In the genomic region with DNA sequence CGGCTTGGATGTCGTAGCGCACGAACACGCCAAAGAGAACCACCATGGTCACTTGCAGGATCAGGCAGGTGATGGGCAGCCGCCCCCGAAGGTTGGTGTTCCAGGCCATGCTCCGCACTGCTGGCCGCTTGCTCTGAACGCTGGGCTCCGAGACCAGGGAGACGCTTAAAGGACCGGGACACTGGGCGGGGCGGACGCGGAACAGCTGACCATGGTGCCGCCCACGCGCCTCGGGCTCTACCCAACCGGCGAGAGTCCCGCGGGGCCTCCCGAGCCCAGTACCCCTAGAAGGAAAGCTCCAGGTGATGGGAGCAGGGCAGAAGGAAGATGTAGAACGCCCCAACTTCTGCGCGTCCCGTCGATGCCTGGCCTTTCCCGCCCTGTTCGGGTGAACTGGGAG, we compare ENCODE assay signal across 10 mouse cellular contexts. TPM values are rescaled to one million over a fixed set of nuclear protein-coding genes. Genes with fewer than 3 reads are reported as not detected.
DNase-seq lines count a peak whose midpoint lies in the region; ATAC-seq lines count a peak whose summit lies in the region.
"Had no signal": no experiment of that assay in that cellular context is flagged by ENCODE, and none has a peak within 500 bp of the region (broad histone marks: within the 10 kb centered on the region; RNA-seq: fewer than 3 reads in every experiment).

Rhcg (minus strand) TSS at position 240 of the 400 bp plus-strand sequence.

- H3K4me2 ChIP-seq in hindbrain, embryonic 14.5 days (replicated peaks), result peak within 1 kb of the TSS; percentile 36
- H3K4me2 ChIP-seq in midbrain, embryonic 13.5 days (replicated peaks), result peak within 1 kb of the TSS; percentile 41

- H3K36me3 ChIP-seq in hindbrain, embryonic 14.5 days (replicated peaks; ENCODE audit: control insufficient read depth, insufficient read depth), result no peaks in the 10 kb centered on the region
- no peaks in the 10 kb centered on the region for H3K36me3 ChIP-seq in midbrain, embryonic 13.5 days

- H3K9me3 ChIP-seq in hindbrain, embryonic 14.5 days (ENCODE audit: control insufficient read depth, low read length), result no peaks in the 10 kb centered on the region
- no peaks in the 10 kb centered on the region for H3K9me3 ChIP-seq in midbrain, embryonic 13.5 days

- no peak within 1 kb of the TSS for H3K27ac ChIP-seq in hindbrain, embryonic 14.5 days
- no peak within 1 kb of the TSS for H3K27ac ChIP-seq in midbrain, embryonic 13.5 days

- H3K27me3 ChIP-seq in hindbrain, embryonic 14.5 days (ENCODE audit: control insufficient read depth, insufficient read depth, low read length), result peaks cover 39% of the 10 kb centered on the region
- peaks cover 48% of the 10 kb centered on the region for H3K27me3 ChIP-seq in midbrain, embryonic 13.5 days

- WGBS in hindbrain, embryonic 14.5 days, result 10% methylated on average over 33 of the region's 33 CpGs
- 7% methylated on average over 33 of the region's 33 CpGs for WGBS in midbrain, embryonic 13.5 days

- H3K4me1 ChIP-seq in hindbrain, embryonic 14.5 days (replicated peaks; ENCODE audit: control insufficient read depth, insufficient read depth, low read length), result 0 out of 2 replicates have a peak, but pooled peaks cover 4% of the 10 kb centered on the region
- H3K4me1 ChIP-seq in midbrain, embryonic 13.5 days (replicated peaks), result peaks cover 5% of the 10 kb centered on the region; the same call in 1 of the 2 replicates

- no peak for ATAC-seq in hindbrain, embryonic 14.5 days (ENCODE audit: low FRiP score)
- no peak for ATAC-seq in midbrain, embryonic 13.5 days
- no peak for ATAC-seq in megakaryocyte progenitor cell, adult 5-6 weeks (replicated peaks; ENCODE audit: poor library complexity)

- peak within 1 kb of the TSS; percentile 15; the same call in 1 of the 2 replicates for H3K4me3 ChIP-seq in hindbrain, embryonic 14.5 days (replicated peaks; ENCODE audit: low read length)
- peak within 1 kb of the TSS; percentile 19 for H3K4me3 ChIP-seq in midbrain, embryonic 13.5 days (replicated peaks)
- H3K4me3 ChIP-seq: myocyte had no signal

- no peak within 1 kb of the TSS for H3K9ac ChIP-seq in hindbrain, embryonic 14.5 days
- H3K9ac ChIP-seq in midbrain, embryonic 13.5 days (replicated peaks), result no peak within 1 kb of the TSS

- DNase-seq in kidney, adult 9 months, result peak; percentile 23
- DNase-seq in kidney, adult 18-20 months, result no peak
- peak; percentile 50 for DNase-seq in adrenal gland, postnatal 25 days
- no peak for DNase-seq in hindbrain, embryonic 14.5 days (ENCODE audit: low spot score)
- no peak for DNase-seq in cerebellum, adult 18-20 months
- DNase-seq in right cerebral cortex, adult 18-20 months, result no peak

RNA-seq across cellular contexts. Expression of gene Rhcg, which starts in this region (rescaled TPM):
- total RNA-seq in adrenal gland, postnatal 25 days (2021), result 14.6 and 14.9 TPM in 2 replicates
- 3.7 and 5.0 TPM in 2 replicates for polyA plus RNA-seq in hindbrain, embryonic 14.5 days (2014; fragmentation: Nextera tagmentation; extraction: Ambion mirVana)
- 2.1 and 2.5 TPM in 2 replicates for polyA plus RNA-seq in midbrain, embryonic 13.5 days (2015; fragmentation: Nextera tagmentation; extraction: Ambion mirVana)
- 0.29 and 1.9 TPM in 2 replicates for total RNA-seq in megakaryocyte progenitor cell, adult 5-6 weeks (2015)
- 0.17 and 2.0 TPM in 2 replicates for total RNA-seq in megakaryocyte progenitor cell, adult 5-6 weeks (2017)
- total RNA-seq: MEL had no signal
- polyA plus RNA-seq: myocyte had no signal

Comparison
In these comparisons a context has a peak if more than half of its experiments do, and no peak if none do; other contexts are left out.
1. DNase-seq: peak in kidney, adult 9 months (single experiment) and adrenal gland, postnatal 25 days (single experiment); none in kidney, adult 18-20 months (single experiment), hindbrain, embryonic 14.5 days (single experiment), cerebellum, adult 18-20 months (0 of 2) and right cerebral cortex, adult 18-20 months (single experiment).